Mouse (Mus musculus) erythroid progenitor cell, adult 5-6 weeks (primary cell): Measurements from ENCODE around the gene Cd7. TPM values are rescaled to one million over a fixed set of nuclear protein-coding genes. Genes with fewer than 3 reads are reported as not detected.
"Not testable (repeated sequence)": the region's sequence is repeated elsewhere in the genome, so short reads cannot be mapped to it uniquely, and the experiment has no call there.

Source experiments
- ATAC-seq: replicated peaks from 2 replicates; pipeline ENCODE4 v1.8.0; 2016; ENCODE audit warnings: moderate number of reproducible peaks, mild to moderate bottlenecking, moderate TSS enrichment, inconsistent platforms; ENCODE audit not compliant: poor library complexity, low FRiP score, severe bottlenecking
- total RNA-seq, 2 experiments: library from RNA; stranded (forward) in 1 of 2; stranded (reverse) in 1 of 2; fragments of 150-400 nt in 1 of 2; fragments of 186-747, 209-891 nt in 1 of 2; gene quantifications; 2 replicates each; pipeline versions ENCODE4 v1.2.3 to v1.2.4; 2015 to 2017; ENCODE audit warnings: low replicate concordance in 2 of 2

The Cd7 gene
- total RNA-seq, 2 experiments from 2014 or later: 13.0 TPM; not detected in 1

- ATAC-seq: no peak
Observed at GRCm38 (mm10) chr11:121051793-121052192, 12.6 kb upstream of the Cd7 start.

- no peak for ATAC-seq
Observed at GRCm38 (mm10) chr11:121049840-121050239, 10.6 kb upstream of the Cd7 start.

GRCm38 (mm10) chr11:121047826-121048399 lies 8.7 kb upstream of the Cd7 start:
- no peak for ATAC-seq

- no peak for ATAC-seq
Observed at GRCm38 (mm10) chr11:121045286-121045685, 6.1 kb upstream of the Cd7 start.

- not testable (repeated sequence) for ATAC-seq
Observed at GRCm38 (mm10) chr11:121043025-121043424, 3.8 kb upstream of the Cd7 start.

GRCm38 (mm10) chr11:121042480-121042879 lies 3.3 kb upstream of the Cd7 start:
- no peak for ATAC-seq

- no peak for ATAC-seq
Observed at GRCm38 (mm10) chr11:121041636-121042035, 2.4 kb upstream of the Cd7 start.

GRCm38 (mm10) chr11:121041212-121041611 lies 2.0 kb upstream of the Cd7 start:
- ATAC-seq: peak; percentile 62

GRCm38 (mm10) chr11:121038366-121039240 lies 615 bp downstream of the Cd7 start:
- ATAC-seq: no peak

- no peak for ATAC-seq
Observed at GRCm38 (mm10) chr11:121033118-121033517, 6.1 kb downstream of the Cd7 start.

- ATAC-seq: peak; percentile 21; the same call in 1 of the 2 replicates
Observed at GRCm38 (mm10) chr11:121027259-121027658, 12.0 kb downstream of the Cd7 start.

GRCm38 (mm10) chr11:121024163-121024562 lies 15.1 kb downstream of the Cd7 start:
- ATAC-seq: no peak

GRCm38 (mm10) chr11:121019501-121019900 lies 19.7 kb downstream of the Cd7 start:
- no peak for ATAC-seq

- peak; percentile 73 for ATAC-seq
Observed at GRCm38 (mm10) chr11:121017703-121018102, 21.5 kb downstream of the Cd7 start.

- ATAC-seq: no peak
Observed at GRCm38 (mm10) chr11:121015472-121015871, 23.7 kb downstream of the Cd7 start.

- ATAC-seq: no peak
Observed at GRCm38 (mm10) chr11:121014896-121015300, 24.3 kb downstream of the Cd7 start.

GRCm38 (mm10) chr11:121013656-121014055 lies 25.6 kb downstream of the Cd7 start:
- no peak for ATAC-seq

- no peak for ATAC-seq
Observed at GRCm38 (mm10) chr11:121010044-121010755, 29.0 kb downstream of the Cd7 start.

GRCm38 (mm10) chr11:121006184-121006583 lies 33.0 kb downstream of the Cd7 start:
- ATAC-seq: no peak

- ATAC-seq: no peak
Observed at GRCm38 (mm10) chr11:121004281-121004680, 34.9 kb downstream of the Cd7 start.

- ATAC-seq: no peak
Observed at GRCm38 (mm10) chr11:121001966-121002365, 37.3 kb downstream of the Cd7 start.
